Mouse (Mus musculus) ES-E14 (cell line): ENCODE measurements around the gene Ccdc58.

Experiments
- CHD2 ChIP-seq: IDR thresholded peaks from 2 replicates; pipeline ENCODE4 v1.6.1; 2014; ENCODE audit warnings: mild to moderate bottlenecking, low read depth, low read length, inconsistent platforms
- HCFC1 ChIP-seq: IDR thresholded peaks from 2 replicates; pipeline ENCODE4 v1.6.1; 2012; ENCODE audit warnings: low read length, inconsistent platforms, borderline replicate concordance; ENCODE audit not compliant: insufficient read depth
- MAFK ChIP-seq: IDR thresholded peaks from 2 replicates; pipeline ENCODE4 v1.6.1; 2014; ENCODE audit warnings: mild to moderate bottlenecking, low read depth, low read length, inconsistent platforms; ENCODE audit not compliant: insufficient read depth
- ZNF384 ChIP-seq: IDR thresholded peaks from 2 replicates; pipeline ENCODE4 v1.6.1; 2012; ENCODE audit warnings: low read depth, low read length, inconsistent platforms

DNA sequence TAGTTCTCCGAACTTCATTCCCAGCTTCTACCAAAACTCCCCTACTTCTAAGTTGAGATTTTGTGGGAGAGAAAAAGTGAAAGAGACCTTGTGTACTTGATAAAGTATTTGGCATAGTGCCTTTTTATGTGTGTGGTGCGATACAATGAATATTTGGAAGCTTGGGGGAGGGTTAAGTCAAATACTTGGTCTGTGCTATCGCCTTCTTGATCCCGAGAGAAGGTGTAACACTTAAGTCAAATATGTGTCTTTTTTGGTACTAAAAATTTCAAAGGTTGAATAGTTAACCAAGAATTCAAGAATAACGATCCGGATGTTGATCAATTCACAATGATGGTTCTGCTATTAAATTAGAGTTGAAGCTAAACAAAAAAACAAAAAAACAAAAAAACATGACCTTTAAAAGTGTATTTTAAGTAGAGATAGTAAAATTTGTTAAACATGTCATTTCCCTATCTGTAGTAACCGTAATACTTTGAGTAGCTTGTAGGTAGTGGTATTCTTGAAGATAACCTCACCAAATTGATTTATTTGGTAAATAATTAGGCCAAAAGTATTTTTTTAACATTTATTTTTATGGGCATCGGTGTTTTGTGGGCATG is 1.0 kb downstream of the Ccdc58 start:
- TF ChIP-seq HCFC1: no peak
- TF ChIP-seq MAFK: no peak
- no peak for TF ChIP-seq CHD2
- no peak for TF ChIP-seq ZNF384
